In genomic region chrX:105120275-105121226, GRCm38 (mm10) we compare ENCODE assay signal across 8 mouse cellular contexts. TPM values are rescaled to one million over a fixed set of nuclear protein-coding genes. Genes with fewer than 3 reads are reported as not detected.
DNase-seq lines count a peak whose midpoint lies in the region; ATAC-seq and TF ChIP-seq lines count a peak whose summit lies in the region.

Gene Magee1 (plus strand): TSS chrX:105120378.

- DNase-seq in A20 (ENCODE audit: low read depth, low spot score) = peak; percentile 82
- DNase-seq in brain, adult 2 months (ENCODE audit: low read depth, low spot score) = peak; percentile 94
- peak; percentile 78 for DNase-seq in heart, embryonic 10.5 days (ENCODE audit: low spot score)
- DNase-seq in midbrain, postnatal 0 days (ENCODE audit: low spot score) = peak; percentile 80
- DNase-seq in spleen, postnatal 14 days (ENCODE audit: low spot score in 2 of 2) = peak; percentile 24 to 31

- 11% methylated on average over 60 of the region's 65 CpGs for WGBS in heart, embryonic 10.5 days
- 14% methylated on average over 65 of the region's 65 CpGs for WGBS in kidney, embryonic 15.5 days
- 16% methylated on average over 65 of the region's 65 CpGs for WGBS in limb, embryonic 15.5 days
- 12% methylated on average over 58 of the region's 65 CpGs for WGBS in midbrain, postnatal 0 days

- no peaks in the 10 kb centered on the region for H3K36me3 ChIP-seq in heart, embryonic 10.5 days
- H3K36me3 ChIP-seq in kidney, embryonic 15.5 days = no peaks in the 10 kb centered on the region
- no peaks in the 10 kb centered on the region for H3K36me3 ChIP-seq in limb, embryonic 15.5 days
- H3K36me3 ChIP-seq in midbrain, postnatal 0 days (ENCODE audit: insufficient read depth, low read length) = no peaks in the 10 kb centered on the region

- TF ChIP-seq POLR2A in embryonic fibroblast, embryonic 13.5 days (IDR thresholded peaks at IDR 0.05; ENCODE audit: low read depth, low read length) = peak; percentile 85

- no peaks in the 10 kb centered on the region for H3K4me1 ChIP-seq in embryonic fibroblast, embryonic 13.5 days (ENCODE audit: control insufficient read depth, insufficient read depth, low read length)
- H3K4me1 ChIP-seq in heart, embryonic 10.5 days = no peaks in the 10 kb centered on the region
- no peaks in the 10 kb centered on the region; the same call in 1 of the 2 replicates for H3K4me1 ChIP-seq in kidney, embryonic 15.5 days
- peaks cover 5% of the 10 kb centered on the region; the same call in 1 of the 2 replicates for H3K4me1 ChIP-seq in limb, embryonic 15.5 days
- H3K4me1 ChIP-seq in midbrain, postnatal 0 days (ENCODE audit: insufficient read depth, low read length) = 0 out of 2 replicates have a peak, but pooled peaks cover 3% of the 10 kb centered on the region

- H3K4me2 ChIP-seq in kidney, embryonic 15.5 days = peak within 1 kb of the TSS; percentile 76
- peak within 1 kb of the TSS; percentile 70 for H3K4me2 ChIP-seq in limb, embryonic 15.5 days
- H3K4me2 ChIP-seq in midbrain, postnatal 0 days (ENCODE audit: low read depth, low read length, poor library complexity, severe bottlenecking) = peak within 1 kb of the TSS; percentile 64

- peak within 1 kb of the TSS; percentile 65 for H3K4me3 ChIP-seq in embryonic fibroblast, embryonic 13.5 days (ENCODE audit: insufficient read depth, low read length)
- peak within 1 kb of the TSS; percentile 64 for H3K4me3 ChIP-seq in heart, embryonic 10.5 days
- peak within 1 kb of the TSS; percentile 53 for H3K4me3 ChIP-seq in kidney, embryonic 15.5 days (replicated peaks)
- H3K4me3 ChIP-seq in limb, embryonic 15.5 days = peak within 1 kb of the TSS; percentile 58
- peak within 1 kb of the TSS; percentile 63 for H3K4me3 ChIP-seq in midbrain, postnatal 0 days (ENCODE audit: low read depth, low read length)

- H3K27me3 ChIP-seq in heart, embryonic 10.5 days (ENCODE audit: insufficient read depth, poor library complexity, severe bottlenecking) = peaks cover 45% of the 10 kb centered on the region
- H3K27me3 ChIP-seq in kidney, embryonic 15.5 days = peaks cover 47% of the 10 kb centered on the region
- H3K27me3 ChIP-seq in limb, embryonic 15.5 days = peaks cover 13% of the 10 kb centered on the region
- peaks cover 13% of the 10 kb centered on the region; the same call in 1 of the 2 replicates for H3K27me3 ChIP-seq in midbrain, postnatal 0 days (ENCODE audit: insufficient read depth, low read length)

- peak; percentile 78 for ATAC-seq in kidney, embryonic 15.5 days (replicated peaks; ENCODE audit: low FRiP score)
- ATAC-seq in limb, embryonic 15.5 days (ENCODE audit: insufficient number of reproducible peaks, low FRiP score, low TSS enrichment, low read depth) = 0 out of 2 replicates have a peak, but pooled peaks have one; percentile 71
- peak; percentile 85 for ATAC-seq in midbrain, postnatal 0 days (ENCODE audit: low FRiP score)

- no peak for TF ChIP-seq CTCF in embryonic fibroblast, embryonic 13.5 days (IDR thresholded peaks at IDR 0.05; ENCODE audit: borderline replicate concordance, insufficient read depth, low read length)
- TF ChIP-seq CTCF in midbrain, postnatal 0 days (IDR thresholded peaks at IDR 0.05) = no peak

- H3K9ac ChIP-seq in kidney, embryonic 15.5 days = peak within 1 kb of the TSS; percentile 43
- peak within 1 kb of the TSS; percentile 51 for H3K9ac ChIP-seq in limb, embryonic 15.5 days
- peak within 1 kb of the TSS; percentile 84 for H3K9ac ChIP-seq in midbrain, postnatal 0 days (replicated peaks; ENCODE audit: low read length, poor library complexity, severe bottlenecking)

- H3K9me3 ChIP-seq in heart, embryonic 10.5 days = no peaks in the 10 kb centered on the region
- H3K9me3 ChIP-seq in kidney, embryonic 15.5 days (replicated peaks) = no peaks in the 10 kb centered on the region
- no peaks in the 10 kb centered on the region for H3K9me3 ChIP-seq in limb, embryonic 15.5 days
- no peaks in the 10 kb centered on the region for H3K9me3 ChIP-seq in midbrain, postnatal 0 days (ENCODE audit: low read length)

- peak within 1 kb of the TSS; percentile 37 for H3K27ac ChIP-seq in embryonic fibroblast, embryonic 13.5 days (ENCODE audit: insufficient read depth, low read length)
- H3K27ac ChIP-seq in heart, embryonic 10.5 days = peak within 1 kb of the TSS; percentile 73; the same call in 1 of the 2 replicates
- no peak within 1 kb of the TSS for H3K27ac ChIP-seq in kidney, embryonic 15.5 days
- peak within 1 kb of the TSS; percentile 65 for H3K27ac ChIP-seq in limb, embryonic 15.5 days
- H3K27ac ChIP-seq in midbrain, postnatal 0 days (ENCODE audit: low read depth, low read length) = peak within 1 kb of the TSS; percentile 90

RNA-seq across cellular contexts. Expression of gene Magee1, which starts in this region (rescaled TPM):
- polyA plus RNA-seq in embryonic fibroblast, embryonic 13.5 days (2011; ENCODE audit: insufficient read length, low read depth, missing spikeins) = 24.3 and 29.5 TPM in 2 replicates
- polyA plus RNA-seq in heart, embryonic 10.5 days (2016; fragmentation: Nextera tagmentation; extraction: Ambion mirVana) = 14.7 and 15.0 TPM in 2 replicates
- polyA plus RNA-seq in kidney, embryonic 15.5 days (2015; fragmentation: Nextera tagmentation; extraction: Ambion mirVana) = 16.0 and 18.1 TPM in 2 replicates
- polyA plus RNA-seq in limb, embryonic 15.5 days (2015; fragmentation: Nextera tagmentation; extraction: Ambion mirVana) = 24.7 and 25.9 TPM in 2 replicates
- total RNA-seq in midbrain, postnatal 0 days (2014; rRNA removed) = 259 and 280 TPM in 2 replicates
- polyA plus RNA-seq in midbrain, postnatal 0 days (2015; fragmentation: Nextera tagmentation; extraction: Ambion mirVana) = 276 and 294 TPM in 2 replicates

Comparison
In these comparisons a context has a peak if more than half of its experiments do, and no peak if none do; other contexts are left out.
1. DNase-seq: peak in every context shown above with its lines; median percentile 94 in brain, adult 2 months; 82 in A20; 80 in midbrain, postnatal 0 days; 78 in heart, embryonic 10.5 days; 28 in spleen, postnatal 14 days.